Mouse (Mus musculus): ENCODE measurements around the gene Parp6.

- no peak for TF ChIP-seq CTCF (IDR thresholded peaks at IDR 0.05; ENCODE audit: low read depth, low read length)
- TF ChIP-seq POLR2A (IDR thresholded peaks at IDR 0.05; ENCODE audit: insufficient read depth, low read length) = no peak
These were observed 22.9 kb downstream of the Parp6 start for GRCm38 (mm10) chr9:59639936-59640335.

All from ES-Bruce4 (cell line).